Mouse (Mus musculus) ES-Bruce4 (cell line): ENCODE data around the gene Ndufab1. TPM values are rescaled to one million over a fixed set of nuclear protein-coding genes. Genes with fewer than 3 reads are reported as not detected.
"Not testable (repeated sequence)": the region's sequence is repeated elsewhere in the genome, so short reads cannot be mapped to it uniquely, and the experiment has no call there.

Experiments used
- H3K27ac ChIP-seq: 2 replicates; pipeline ENCODE4 v1.5.1; 2012; ENCODE audit warnings: low read length, inconsistent platforms; ENCODE audit not compliant: insufficient read depth
- H3K27me3 ChIP-seq: 2 replicates; pipeline ENCODE4 v1.6.1; 2012; ENCODE audit warnings: mild to moderate bottlenecking, low read length, inconsistent platforms; ENCODE audit not compliant: control insufficient read depth, poor library complexity, insufficient read depth, severe bottlenecking
- H3K36me3 ChIP-seq: 2 replicates; pipeline ENCODE4 v1.6.1; 2012; ENCODE audit warnings: inconsistent platforms, mild to moderate bottlenecking, low read length, moderate library complexity; ENCODE audit not compliant: control insufficient read depth, poor library complexity, insufficient read depth, severe bottlenecking
- H3K4me1 ChIP-seq: one replicate; pipeline ENCODE4 v1.8.1; 2011; ENCODE audit warnings: low read length; ENCODE audit not compliant: control insufficient read depth, insufficient read depth
- H3K4me3 ChIP-seq: 2 replicates; pipeline ENCODE4 v1.5.1; 2011; ENCODE audit warnings: low read depth, mild to moderate bottlenecking, low read length
- H3K9ac ChIP-seq: 2 replicates; pipeline ENCODE4 v1.6.1; 2012; ENCODE audit warnings: low read depth, mild to moderate bottlenecking, inconsistent platforms; ENCODE audit not compliant: poor library complexity, severe bottlenecking
- H3K9me3 ChIP-seq: replicated peaks from 2 replicates; pipeline ENCODE4 v1.6.1; 2012; ENCODE audit warnings: mild to moderate bottlenecking, low read length, inconsistent platforms; ENCODE audit not compliant: control insufficient read depth, poor library complexity, insufficient read depth, severe bottlenecking
- CTCF ChIP-seq: IDR thresholded peaks from one replicate; pipeline ENCODE4 v1.8.1; 2011; ENCODE audit warnings: low read depth, low read length
- EP300 ChIP-seq: IDR thresholded peaks from 2 replicates; pipeline ENCODE4 v1.6.1; 2011; ENCODE audit warnings: low read depth, low read length; ENCODE audit not compliant: insufficient read depth
- POLR2A ChIP-seq: IDR thresholded peaks from one replicate; pipeline ENCODE4 v1.8.1; 2011; ENCODE audit warnings: low read length; ENCODE audit not compliant: insufficient read depth
- polyA plus RNA-seq: library from polyadenylated mRNA; stranded (reverse); fragments of >200 nt; gene quantifications from 2 replicates; pipeline ENCODE4 v1.2.4, GENCODE M21; 2011; ENCODE audit warnings: low read depth; ENCODE audit not compliant: missing spikeins, insufficient read depth, insufficient read length

Ndufab1 gene
- polyA plus RNA-seq, 1 experiment, result 271 TPM

- H3K36me3 ChIP-seq, result peaks cover 23% of the 10 kb centered on the region
- no peaks in the 10 kb centered on the region for H3K27me3 ChIP-seq
- TF ChIP-seq EP300 (peak; percentile 74), CTCF (no peak), POLR2A (peak; percentile 60)
- peak within 1 kb of the TSS; percentile 88 for H3K9ac ChIP-seq
- peak within 1 kb of the TSS; percentile 99 for H3K4me3 ChIP-seq
- H3K9me3 ChIP-seq, result no peaks in the 10 kb centered on the region
- H3K4me1 ChIP-seq, result no peaks in the 10 kb centered on the region
- no peak within 1 kb of the TSS for H3K27ac ChIP-seq
These were observed 31.0 kb upstream of the Ndufab1 start, which contains the start of the genes Palb2 and Dctn5 for GRCm38 (mm10) chr7:122132497-122133337. Gene Palb2, minus strand, starts transcription at chr7:122132985. Gene Dctn5, plus strand, starts transcription at chr7:122133041.

- no peaks in the 10 kb centered on the region for H3K4me1 ChIP-seq
- H3K9me3 ChIP-seq, result no peaks in the 10 kb centered on the region
- H3K27me3 ChIP-seq, result no peaks in the 10 kb centered on the region
- TF ChIP-seq POLR2A (no peak), EP300 (no peak), CTCF (no peak)
- H3K9ac ChIP-seq, result no peak overlapping the region; the same call in 1 of the 2 replicates
- no peak overlapping the region for H3K27ac ChIP-seq
- peaks cover 28% of the 10 kb centered on the region for H3K36me3 ChIP-seq
- H3K4me3 ChIP-seq, result no peak overlapping the region
These were observed 30.1 kb upstream of the Ndufab1 start for GRCm38 (mm10) chr7:122131834-122132233.

- H3K27me3 ChIP-seq, result no peaks in the 10 kb centered on the region
- no peak overlapping the region for H3K27ac ChIP-seq
- H3K36me3 ChIP-seq, result peaks cover 45% of the 10 kb centered on the region
- no peak overlapping the region for H3K9ac ChIP-seq
- no peak for TF ChIP-seq CTCF
- TF ChIP-seq EP300, result no peak
- TF ChIP-seq POLR2A, result no peak
- no peaks in the 10 kb centered on the region for H3K4me1 ChIP-seq
- H3K4me3 ChIP-seq, result no peak overlapping the region
- no peaks in the 10 kb centered on the region for H3K9me3 ChIP-seq
These were observed 25.3 kb upstream of the Ndufab1 start for GRCm38 (mm10) chr7:122126946-122127345.

GRCm38 (mm10) chr7:122125636-122126035 lies 23.9 kb upstream of the Ndufab1 start:
- no peak overlapping the region for H3K4me3 ChIP-seq
- H3K9me3 ChIP-seq, result no peaks in the 10 kb centered on the region
- no peak overlapping the region for H3K9ac ChIP-seq
- H3K27me3 ChIP-seq, result no peaks in the 10 kb centered on the region
- TF ChIP-seq EP300 (no peak), CTCF (peak; percentile 43)
- H3K27ac ChIP-seq, result no peak overlapping the region
- H3K36me3 ChIP-seq, result peaks cover 54% of the 10 kb centered on the region
- no peaks in the 10 kb centered on the region for H3K4me1 ChIP-seq

- H3K9ac ChIP-seq, result no peak overlapping the region
- H3K27ac ChIP-seq, result no peak overlapping the region
- H3K9me3 ChIP-seq, result no peaks in the 10 kb centered on the region
- H3K4me3 ChIP-seq, result no peak overlapping the region
- no peaks in the 10 kb centered on the region for H3K27me3 ChIP-seq
- peaks cover 64% of the 10 kb centered on the region for H3K36me3 ChIP-seq
- no peaks in the 10 kb centered on the region for H3K4me1 ChIP-seq
- TF ChIP-seq CTCF (no peak), POLR2A (no peak), EP300 (no peak)
These were observed 21.8 kb upstream of the Ndufab1 start for GRCm38 (mm10) chr7:122123518-122123917.

GRCm38 (mm10) chr7:122108206-122108605 lies 6.5 kb upstream of the Ndufab1 start:
- TF ChIP-seq CTCF, result no peak
- TF ChIP-seq POLR2A, result no peak
- no peak for TF ChIP-seq EP300
- Histone ChIP-seq H3K4me3 (no peak overlapping the region), H3K27ac (no peak overlapping the region), H3K9ac (no peak overlapping the region), H3K4me1 (no peaks in the 10 kb centered on the region), H3K27me3 (no peaks in the 10 kb centered on the region), H3K36me3 (peaks cover 20% of the 10 kb centered on the region), H3K9me3 (no peaks in the 10 kb centered on the region)

- peak overlapping the region; percentile 83 for H3K27ac ChIP-seq
- peaks cover 26% of the 10 kb centered on the region for H3K36me3 ChIP-seq
- not testable (repeated sequence) for H3K4me1 ChIP-seq, H3K27me3 ChIP-seq, H3K9me3 ChIP-seq
- H3K4me3 ChIP-seq, result peak overlapping the region; percentile 94
- H3K9ac ChIP-seq, result peak overlapping the region; percentile 93
These were observed 506 bp downstream of the Ndufab1 start for GRCm38 (mm10) chr7:122101014-122101746.
